ENCODE assay signal across 24 mouse cellular contexts in the genomic region with DNA sequence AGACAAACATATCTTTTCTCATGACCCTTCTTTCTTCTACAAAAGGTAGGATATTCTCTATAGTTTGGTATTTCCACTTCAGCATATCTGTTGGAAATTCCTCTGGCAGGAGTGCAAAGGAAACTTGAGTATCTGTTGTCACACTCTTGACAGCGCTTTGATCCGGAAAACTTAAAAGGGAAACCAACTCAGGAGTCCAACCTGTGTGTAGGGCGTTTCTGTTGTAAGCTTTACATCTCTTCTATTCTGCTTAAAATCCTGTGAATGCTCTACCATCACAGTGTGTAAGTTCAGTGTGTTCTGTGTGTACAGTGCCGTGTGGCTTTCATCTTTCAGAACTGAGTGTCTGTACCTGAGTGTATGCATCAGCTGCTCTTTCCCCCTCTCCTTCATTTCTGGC.
DNase-seq lines count a peak whose midpoint lies in the region; ATAC-seq lines count a peak whose summit lies in the region.
"Had no signal": no experiment of that assay in that cellular context is flagged by ENCODE, and none has a peak within 500 bp of the region (broad histone marks: within the 10 kb centered on the region; RNA-seq: fewer than 3 reads in every experiment).

No protein-coding gene starts in this region.

- H3K4me1 ChIP-seq in heart, embryonic 13.5 days, result peaks cover 16% of the 10 kb centered on the region
- H3K4me1 ChIP-seq in lung, embryonic 15.5 days, result peaks cover 6% of the 10 kb centered on the region; the same call in 1 of the 2 replicates
- H3K4me1 ChIP-seq: embryonic facial prominence, embryonic 13.5 days; forebrain, embryonic 10.5 days; forebrain, embryonic 13.5 days had no signal

- no peak overlapping the region for H3K9ac ChIP-seq in heart, embryonic 13.5 days
- no peak overlapping the region for H3K9ac ChIP-seq in lung, embryonic 15.5 days
- H3K9ac ChIP-seq: embryonic facial prominence, embryonic 13.5 days; forebrain, embryonic 13.5 days; hindbrain, embryonic 14.5 days had no signal

- H3K27me3 ChIP-seq in heart, embryonic 13.5 days (replicated peaks), result no peaks in the 10 kb centered on the region
- H3K27me3 ChIP-seq in lung, embryonic 15.5 days, result no peaks in the 10 kb centered on the region
- H3K27me3 ChIP-seq: embryonic facial prominence, embryonic 13.5 days; forebrain, embryonic 13.5 days had no signal

- H3K4me3 ChIP-seq in heart, embryonic 13.5 days, result no peak overlapping the region
- H3K4me3 ChIP-seq in lung, embryonic 15.5 days, result no peak overlapping the region
- H3K4me3 ChIP-seq: embryonic facial prominence, embryonic 13.5 days; forebrain, embryonic 10.5 days; forebrain, embryonic 13.5 days had no signal

- ATAC-seq in heart, embryonic 13.5 days (ENCODE audit: extremely low read depth, insufficient number of reproducible peaks, low FRiP score, low TSS enrichment), result no peak
- no peak for ATAC-seq in lung, embryonic 15.5 days (ENCODE audit: borderline replicate concordance, extremely low read depth, low FRiP score, low TSS enrichment)
- ATAC-seq: activated CD4-positive, CD25-positive, alpha-beta regulatory T cell, adult 4 months; forebrain, embryonic 13.5 days; forebrain, embryonic 16.5 days; hindbrain, postnatal 0 days; inflammation-experienced regulatory T-cells, adult 6 months had no signal

- no peaks in the 10 kb centered on the region for H3K9me3 ChIP-seq in heart, embryonic 13.5 days
- no peaks in the 10 kb centered on the region for H3K9me3 ChIP-seq in lung, embryonic 15.5 days
- H3K9me3 ChIP-seq: embryonic facial prominence, embryonic 13.5 days; forebrain, embryonic 10.5 days; forebrain, embryonic 13.5 days had no signal

- WGBS in heart, embryonic 13.5 days, result 40% methylated on average over 4 of the region's 4 CpGs
- 48% methylated on average over 4 of the region's 4 CpGs for WGBS in lung, embryonic 15.5 days

- intact Hi-C loops in heart, postnatal 10 days (cut with DNase I), result no loop called here

- 0 out of 2 replicates have a peak, but pooled peaks cover 4% of the 10 kb centered on the region for H3K36me3 ChIP-seq in heart, embryonic 13.5 days
- no peaks in the 10 kb centered on the region for H3K36me3 ChIP-seq in lung, embryonic 15.5 days
- H3K36me3 ChIP-seq: embryonic facial prominence, embryonic 13.5 days; forebrain, embryonic 10.5 days had no signal

- peak overlapping the region; percentile 21 for H3K4me2 ChIP-seq in heart, embryonic 13.5 days
- H3K4me2 ChIP-seq in lung, embryonic 15.5 days, result no peak overlapping the region
- H3K4me2 ChIP-seq: embryonic facial prominence, embryonic 13.5 days; forebrain, embryonic 13.5 days; hindbrain, embryonic 14.5 days had no signal

- DNase-seq in adrenal gland, adult 2 months, result peak; percentile 6
- DNase-seq in adrenal gland, adult 18-20 months (ENCODE audit: low spot score in 2 of 2), result no peak
- DNase-seq in heart, postnatal 10 days, result no peak
- DNase-seq in lung, postnatal 25 days (ENCODE audit: low spot score), result no peak
- peak; percentile 5 for DNase-seq in lung, postnatal 36 days
- DNase-seq in lung, postnatal 14 days, result no peak
- DNase-seq: cerebellum, adult 11 months; cerebellum, adult 2 months; cerebellum, adult 9-11 months; cerebellum, postnatal 25 days; gastrocnemius, postnatal 10 days; gastrocnemius, postnatal 36 days; heart, postnatal 14 days; heart, postnatal 4 days had no signal

- no peak overlapping the region for H3K27ac ChIP-seq in heart, embryonic 13.5 days (replicated peaks)
- H3K27ac ChIP-seq in lung, embryonic 15.5 days, result peak overlapping the region; percentile 20; the same call in 1 of the 2 replicates
- H3K27ac ChIP-seq: embryonic facial prominence, embryonic 13.5 days; forebrain, embryonic 10.5 days; forebrain, embryonic 13.5 days; hindbrain, embryonic 14.5 days; hindbrain, postnatal 0 days had no signal

Comparison
In these comparisons a context has a peak if more than half of its experiments do, and no peak if none do; other contexts are left out.
1. DNase-seq: peak in adrenal gland, adult 2 months (single experiment) and lung, postnatal 36 days (single experiment); none in adrenal gland, adult 18-20 months (0 of 2), heart, postnatal 10 days (0 of 2), lung, postnatal 25 days (single experiment) and lung, postnatal 14 days (single experiment).